Mouse (Mus musculus) stomach, postnatal 0 days (tissue): ENCODE results near the gene Dtl.

Experiments
- CTCF ChIP-seq: IDR thresholded peaks from 2 replicates; pipeline ENCODE4 v1.5.1; 2016; ENCODE audit warnings: antibody characterized with exemption, low read depth, mild to moderate bottlenecking, moderate library complexity
- EP300 ChIP-seq: optimal IDR thresholded peaks from 2 replicates; pipeline ENCODE3; 2016; ENCODE audit warnings: antibody characterized with exemption

- no peak for TF ChIP-seq CTCF
- peak; percentile 42 for TF ChIP-seq EP300
Observed at GRCm38 (mm10) chr1:191498271-191498955, 76.9 kb downstream of the Dtl start.
